Mouse (Mus musculus): ENCODE results near the gene Mroh2a.
A peak's percentile ranks its signal among the peaks of the same experiment; 100 is the strongest.

Mroh2a gene

GRCm38 (mm10) chr1:88226670-88227379 lies at the start of gene Mroh2a:
Mroh2a (plus strand) TSS chr1:88226986.
- peak; percentile 47 to 73 for DNase-seq (ENCODE audit: low spot score in 2 of 2)

DNA sequence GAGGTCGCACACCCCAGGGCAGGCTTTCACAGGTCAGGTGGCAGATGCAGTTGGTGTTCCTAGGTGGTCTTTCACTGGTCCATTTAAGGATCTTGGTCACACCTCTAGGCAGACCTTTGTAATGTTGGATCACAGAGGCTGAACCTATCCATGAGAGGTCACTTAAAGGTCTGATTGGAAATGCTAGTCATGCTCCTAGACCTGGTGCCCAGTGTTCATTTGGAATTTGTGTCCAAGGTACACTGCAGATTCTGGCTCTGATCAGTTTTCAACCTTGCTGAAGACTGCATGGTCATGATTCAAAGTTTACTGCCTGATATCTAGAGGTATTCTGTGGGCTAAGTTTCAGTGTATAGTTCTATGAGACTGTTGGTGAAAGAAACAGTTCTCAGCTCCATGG lies 47.1 kb upstream of the Mroh2a start:
- DNase-seq (ENCODE audit: low spot score in 2 of 2) = no peak

- no peak for DNase-seq (ENCODE audit: low spot score in 2 of 2)
Measured at GRCm38 (mm10) chr1:88186325-88186935, 40.4 kb upstream of the Mroh2a start.

- DNase-seq (ENCODE audit: low spot score in 2 of 2) = no peak
Measured at GRCm38 (mm10) chr1:88192136-88192535, 34.6 kb upstream of the Mroh2a start.

DNA sequence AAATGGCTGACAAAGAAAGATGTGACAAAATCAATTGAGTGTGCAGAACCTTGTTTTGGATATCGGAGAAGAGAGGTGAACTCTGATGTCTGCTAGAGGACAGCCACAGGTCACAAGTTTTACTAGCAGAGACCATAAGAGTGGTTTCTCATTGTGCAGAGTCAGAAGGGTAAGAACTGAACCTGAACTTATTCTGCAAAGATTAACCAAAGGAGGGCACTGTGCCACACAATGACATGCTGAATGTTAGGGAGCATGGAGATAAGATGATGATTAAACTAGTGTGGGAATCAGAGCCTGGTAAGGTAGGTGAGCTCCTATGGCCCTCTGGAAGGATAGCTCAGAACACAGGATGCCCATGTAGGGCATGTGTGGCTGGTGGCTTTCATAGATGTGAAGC lies 31.1 kb upstream of the Mroh2a start:
- no peak for DNase-seq (ENCODE audit: low spot score in 2 of 2)

DNA sequence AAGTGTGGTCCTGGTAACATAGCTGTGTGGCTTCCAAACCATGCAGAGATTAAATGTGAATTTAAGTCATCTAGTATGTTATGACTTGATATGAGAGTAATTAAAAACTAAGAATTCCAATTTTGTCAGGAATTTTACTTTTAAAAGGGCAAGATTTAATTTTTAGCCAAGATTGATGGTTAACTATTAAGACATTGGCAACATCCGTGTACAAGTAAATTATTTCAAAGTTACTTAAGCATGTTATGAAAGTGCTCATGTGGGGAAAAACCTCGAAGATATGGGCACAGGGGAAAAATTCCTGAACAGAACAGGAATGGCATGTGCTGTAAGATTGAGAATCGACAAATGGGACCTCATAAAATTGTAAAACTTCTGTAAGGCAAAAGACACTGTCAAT lies 29.3 kb upstream of the Mroh2a start:
- DNase-seq (ENCODE audit: low spot score in 2 of 2) = no peak

DNA sequence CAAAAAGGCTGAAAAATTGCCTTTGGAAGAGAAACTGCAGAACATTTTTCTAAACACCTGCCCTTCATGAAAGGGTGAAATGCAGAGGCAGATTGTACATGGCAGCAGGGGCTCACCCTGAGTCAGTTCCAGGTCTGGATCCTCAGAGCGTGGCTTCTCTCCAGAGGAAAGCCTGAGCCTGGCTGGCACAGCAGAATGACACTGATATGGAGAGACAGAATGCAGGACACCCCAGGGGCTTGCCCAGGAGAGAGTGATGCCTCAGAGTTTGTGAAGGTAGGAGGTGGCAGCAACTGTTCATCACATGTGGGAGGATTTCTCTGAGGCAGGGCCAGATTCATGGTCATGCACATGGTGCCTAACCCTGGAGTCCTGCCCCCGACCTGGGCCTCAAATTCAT lies 26.8 kb upstream of the Mroh2a start:
- DNase-seq (ENCODE audit: low spot score in 2 of 2) = no peak

- DNase-seq (ENCODE audit: low spot score in 2 of 2) = no peak
Measured at GRCm38 (mm10) chr1:88200456-88200855, 26.3 kb upstream of the Mroh2a start, which contains the start of gene Ugt1a2. Ugt1a2 (plus strand) TSS chr1:88200601.

- DNase-seq (ENCODE audit: low spot score in 2 of 2) = peak; percentile 26 to 53
Measured at GRCm38 (mm10) chr1:88205294-88205922, 21.4 kb upstream of the Mroh2a start, which contains the start of gene Dnajb3. Dnajb3 (minus strand) TSS chr1:88205782.

GRCm38 (mm10) chr1:88206843-88207479 lies 19.8 kb upstream of the Mroh2a start:
- no peak for DNase-seq (ENCODE audit: low spot score in 2 of 2)

DNA sequence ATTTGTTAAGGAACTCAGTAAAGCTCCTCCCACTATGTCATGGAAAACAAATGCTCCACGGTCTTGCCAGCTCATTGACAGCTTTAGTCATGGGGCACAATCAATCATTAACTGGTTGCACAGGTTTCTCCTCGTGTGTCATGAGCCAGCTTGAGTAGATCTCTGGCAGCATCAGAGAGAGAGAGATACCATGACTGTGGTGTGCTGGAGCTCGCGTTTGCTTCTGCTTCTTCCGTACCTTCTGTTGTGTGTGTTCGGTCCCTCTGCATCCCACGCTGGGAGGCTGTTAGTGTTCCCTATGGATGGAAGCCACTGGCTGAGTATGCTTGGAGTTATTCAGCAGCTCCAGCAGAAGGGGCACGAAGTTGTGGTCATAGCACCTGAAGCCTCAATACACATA lies 15.0 kb upstream of the Mroh2a start, which contains the start of gene Ugt1a1:
TSS of gene Ugt1a1 (plus strand) at position 148 of the 400 bp plus-strand sequence.
- peak; percentile 1 to 2 for DNase-seq (ENCODE audit: low spot score in 2 of 2)

DNA sequence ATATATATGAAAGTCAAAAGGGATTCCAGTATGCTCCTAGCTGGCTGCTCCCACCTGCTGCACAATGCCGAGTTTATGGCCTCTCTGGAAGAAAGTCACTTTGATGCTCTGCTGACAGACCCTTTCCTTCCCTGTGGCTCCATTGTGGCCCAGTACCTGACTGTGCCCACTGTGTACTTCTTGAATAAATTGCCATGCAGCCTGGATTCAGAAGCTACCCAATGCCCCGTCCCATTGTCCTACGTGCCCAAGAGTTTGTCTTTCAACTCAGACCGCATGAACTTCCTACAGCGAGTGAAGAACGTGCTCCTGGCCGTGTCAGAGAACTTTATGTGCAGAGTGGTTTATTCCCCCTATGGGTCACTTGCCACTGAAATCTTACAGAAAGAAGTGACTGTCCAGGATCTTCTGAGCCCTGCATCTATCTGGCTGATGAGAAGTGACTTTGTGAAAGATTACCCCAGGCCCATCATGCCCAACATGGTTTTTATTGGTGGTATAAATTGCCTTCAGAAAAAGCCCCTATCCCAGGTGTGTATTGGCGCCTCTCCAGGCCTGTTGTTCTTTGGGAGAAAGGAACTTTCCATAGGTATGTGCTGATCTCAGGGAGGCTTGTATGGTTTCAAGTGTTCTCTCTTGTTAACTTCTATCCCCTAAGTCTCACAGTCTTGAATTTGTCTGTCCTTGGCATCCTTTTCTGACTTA lies 14.3 kb upstream of the Mroh2a start:
- DNase-seq (ENCODE audit: low spot score in 2 of 2) = peak; percentile 3 to 6

- DNase-seq (ENCODE audit: low spot score in 2 of 2) = peak; percentile 5
Measured at GRCm38 (mm10) chr1:88213061-88213460, 13.7 kb upstream of the Mroh2a start.

- peak; percentile 7 to 8 for DNase-seq (ENCODE audit: low spot score in 2 of 2)
Measured at GRCm38 (mm10) chr1:88213766-88214461, 12.9 kb upstream of the Mroh2a start.

- DNase-seq (ENCODE audit: low spot score in 2 of 2) = peak; percentile 10 to 12
Measured at GRCm38 (mm10) chr1:88214462-88214952, 12.3 kb upstream of the Mroh2a start.

- DNase-seq (ENCODE audit: low spot score in 2 of 2) = peak; percentile 3 to 4
Measured at GRCm38 (mm10) chr1:88215466-88216380, 11.1 kb upstream of the Mroh2a start.

DNA sequence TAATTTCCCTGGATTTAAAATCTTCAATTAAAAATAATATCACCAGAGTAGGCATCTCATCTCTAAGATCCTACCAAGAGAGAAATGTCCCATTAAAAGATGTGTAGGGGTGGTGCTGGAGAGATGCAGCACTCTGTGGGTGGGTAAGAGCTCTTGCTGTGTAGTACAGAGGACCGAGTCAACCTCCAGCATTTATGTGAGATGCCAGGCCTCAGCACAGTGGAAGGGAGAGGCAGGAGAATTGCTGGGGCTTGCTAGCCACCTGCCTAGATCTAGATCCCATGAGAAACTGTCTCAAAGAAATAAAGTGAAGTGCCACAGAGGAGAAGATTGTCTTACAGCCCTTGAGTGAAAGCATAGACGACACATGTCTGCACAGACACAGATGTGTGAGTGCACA lies 10.2 kb upstream of the Mroh2a start:
- DNase-seq (ENCODE audit: low spot score in 2 of 2) = no peak

DNA sequence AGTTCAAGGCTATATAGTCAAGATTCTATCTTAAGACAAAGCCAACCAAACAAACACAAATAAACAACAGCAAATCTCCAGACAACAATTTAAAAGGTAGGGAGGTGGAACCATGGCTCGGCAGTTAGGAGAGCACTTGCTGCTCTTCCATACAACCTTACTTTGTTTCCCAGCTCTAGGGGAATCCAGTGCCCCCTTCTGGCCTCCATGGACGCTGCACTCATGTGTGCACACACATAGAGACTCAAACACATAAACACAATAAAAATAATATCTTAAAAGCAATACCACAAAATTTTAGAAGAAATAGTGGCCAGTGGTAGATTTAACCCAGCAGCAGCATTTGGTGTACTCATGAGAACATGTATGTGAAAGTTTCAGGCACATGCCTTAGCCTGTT lies 9.6 kb upstream of the Mroh2a start:
- DNase-seq (ENCODE audit: low spot score in 2 of 2) = peak; percentile 5 to 12

- peak in 1 of 2 experiments; percentile 2 for DNase-seq (ENCODE audit: low spot score in 2 of 2)
Measured at GRCm38 (mm10) chr1:88217576-88217975, 9.2 kb upstream of the Mroh2a start.

DNA sequence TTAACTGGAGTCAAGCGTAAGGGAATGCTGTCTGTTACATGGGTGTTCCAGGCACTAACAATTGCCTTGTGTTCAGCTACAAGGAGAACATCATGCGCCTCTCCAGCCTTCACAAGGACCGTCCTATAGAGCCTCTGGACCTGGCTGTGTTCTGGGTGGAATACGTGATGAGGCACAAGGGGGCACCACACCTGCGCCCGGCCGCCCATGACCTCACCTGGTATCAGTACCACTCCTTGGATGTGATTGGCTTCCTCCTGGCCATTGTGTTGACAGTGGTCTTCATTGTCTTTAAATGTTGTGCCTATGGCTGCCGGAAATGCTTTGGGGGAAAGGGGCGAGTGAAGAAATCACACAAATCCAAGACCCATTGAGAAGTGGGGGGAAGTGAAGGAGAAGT lies 8.7 kb upstream of the Mroh2a start:
- peak; percentile 6 to 15 for DNase-seq (ENCODE audit: low spot score in 2 of 2)

Data from heart, adult 9 months (tissue).